Mouse (Mus musculus) heart, embryonic 13.5 days (tissue): ENCODE results near the gene Zfp953. TPM values are rescaled to one million over a fixed set of nuclear protein-coding genes. Genes with fewer than 3 reads are reported as not detected.
"Not testable (repeated sequence)": the region's sequence is repeated elsewhere in the genome, so short reads cannot be mapped to it uniquely, and the experiment has no call there.

ENCODE experiments used
- ATAC-seq: fragments of 200-750 bp; cut with Nextera tagmentation; 2 replicates; pipeline ENCODE4 v1.8.0; 2017; ENCODE audit warnings: moderate TSS enrichment; ENCODE audit not compliant: insufficient number of reproducible peaks, low FRiP score, low TSS enrichment; ENCODE audit errors: extremely low read depth
- H3K27ac ChIP-seq: fragments of 300-500 bp; sonication (generic); replicated peaks from 2 replicates; pipeline ENCODE4 v1.5.1; 2015; ENCODE audit warnings: moderate library complexity, mild to moderate bottlenecking, inconsistent platforms
- H3K27me3 ChIP-seq: fragments of 300-500 bp; sonication (generic); replicated peaks from 2 replicates; pipeline ENCODE4 v1.6.1; 2015; ENCODE audit warnings: mild to moderate bottlenecking, inconsistent platforms
- H3K36me3 ChIP-seq: fragments of 300-500 bp; sonication (generic); 2 replicates; pipeline ENCODE4 v1.6.1; 2015; ENCODE audit warnings: mild to moderate bottlenecking, inconsistent platforms
- H3K4me1 ChIP-seq: fragments of 300-500 bp; sonication (generic); 2 replicates; pipeline ENCODE4 v1.6.1; 2015; ENCODE audit warnings: inconsistent platforms
- H3K4me2 ChIP-seq: fragments of 300-500 bp; sonication (generic); 2 replicates; pipeline ENCODE4 v1.6.1; 2015; ENCODE audit warnings: inconsistent platforms, mild to moderate bottlenecking, moderate library complexity
- H3K4me3 ChIP-seq: fragments of 300-500 bp; sonication (generic); 2 replicates; pipeline ENCODE4 v1.5.1; 2015; ENCODE audit warnings: moderate library complexity, mild to moderate bottlenecking, inconsistent platforms
- H3K9ac ChIP-seq: fragments of 300-500 bp; sonication (generic); 2 replicates; pipeline ENCODE4 v1.6.1; 2015; ENCODE audit warnings: inconsistent platforms, mild to moderate bottlenecking, moderate library complexity
- H3K9me3 ChIP-seq: fragments of 300-500 bp; sonication (generic); 2 replicates; pipeline ENCODE4 v1.6.1; 2016; ENCODE audit warnings: inconsistent platforms
- WGBS: fragments of 180-500 bp; shearing (Covaris S2); methylation state at CpG from one replicate; pipeline ENCODE4 v1.1.7; 2015; ENCODE audit warnings: mixed read lengths; 5-methylcytosine and 5-hydroxymethylcytosine counted together
- polyA plus RNA-seq: library from polyadenylated mRNA; unstranded; fragments of >200 nt; fragmentation: Nextera tagmentation; extraction: Ambion mirVana; gene quantifications from 2 replicates; pipeline ENCODE4 v1.2.1, GENCODE M21; 2015

The Zfp953 gene
- polyA plus RNA-seq: 0.56 and 0.69 TPM in 2 replicates

DNA sequence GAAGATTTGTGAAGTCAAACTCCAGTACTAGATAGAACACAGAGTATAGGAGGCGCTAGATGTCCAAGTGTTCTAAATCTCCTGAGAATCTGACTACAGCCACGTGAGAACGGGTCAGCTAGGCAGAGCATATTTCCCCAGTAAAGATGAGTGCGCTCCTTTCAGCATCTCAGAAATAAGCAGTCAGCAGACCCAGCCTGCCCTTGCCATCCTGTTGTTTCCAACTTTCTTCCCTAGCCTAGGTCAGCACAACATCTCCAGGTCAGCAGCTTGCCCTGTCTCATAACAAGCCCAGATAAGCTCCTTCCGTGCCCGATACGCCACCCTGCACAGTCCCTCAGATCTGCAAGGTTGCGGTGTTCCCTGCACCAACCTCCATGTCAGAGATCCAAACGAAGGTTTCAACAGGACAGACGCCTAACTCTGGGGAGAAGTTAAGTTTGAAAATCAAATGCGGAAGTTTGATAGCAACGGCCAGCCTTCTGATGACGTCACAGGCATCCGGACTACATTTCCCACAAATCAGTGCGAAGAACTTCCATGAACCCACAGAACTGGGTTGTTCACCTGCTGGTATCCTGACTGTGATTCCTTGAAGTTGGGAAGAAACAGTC lies at the start of gene Zfp953, which contains the start of gene Gm28044:
Zfp953 (minus strand) TSS at position 475 of the 614 bp plus-strand sequence.
Gm28044 (minus strand) TSS at position 406 of the 614 bp plus-strand sequence.
- H3K36me3 ChIP-seq: no peaks in the 10 kb centered on the region
- WGBS: under 1% methylated on average over 15 of the region's 15 CpGs
- peak; percentile 76 for ATAC-seq
- H3K9ac ChIP-seq: peak within 1 kb of the TSS; percentile 84
- H3K4me1 ChIP-seq: peaks cover 13% of the 10 kb centered on the region
- peak within 1 kb of the TSS; percentile 55; the same call in 1 of the 2 replicates for H3K27ac ChIP-seq
- H3K27me3 ChIP-seq: no peaks in the 10 kb centered on the region
- peak within 1 kb of the TSS; percentile 71 for H3K4me3 ChIP-seq
- peak within 1 kb of the TSS; percentile 72 for H3K4me2 ChIP-seq
- no peaks in the 10 kb centered on the region for H3K9me3 ChIP-seq

DNA sequence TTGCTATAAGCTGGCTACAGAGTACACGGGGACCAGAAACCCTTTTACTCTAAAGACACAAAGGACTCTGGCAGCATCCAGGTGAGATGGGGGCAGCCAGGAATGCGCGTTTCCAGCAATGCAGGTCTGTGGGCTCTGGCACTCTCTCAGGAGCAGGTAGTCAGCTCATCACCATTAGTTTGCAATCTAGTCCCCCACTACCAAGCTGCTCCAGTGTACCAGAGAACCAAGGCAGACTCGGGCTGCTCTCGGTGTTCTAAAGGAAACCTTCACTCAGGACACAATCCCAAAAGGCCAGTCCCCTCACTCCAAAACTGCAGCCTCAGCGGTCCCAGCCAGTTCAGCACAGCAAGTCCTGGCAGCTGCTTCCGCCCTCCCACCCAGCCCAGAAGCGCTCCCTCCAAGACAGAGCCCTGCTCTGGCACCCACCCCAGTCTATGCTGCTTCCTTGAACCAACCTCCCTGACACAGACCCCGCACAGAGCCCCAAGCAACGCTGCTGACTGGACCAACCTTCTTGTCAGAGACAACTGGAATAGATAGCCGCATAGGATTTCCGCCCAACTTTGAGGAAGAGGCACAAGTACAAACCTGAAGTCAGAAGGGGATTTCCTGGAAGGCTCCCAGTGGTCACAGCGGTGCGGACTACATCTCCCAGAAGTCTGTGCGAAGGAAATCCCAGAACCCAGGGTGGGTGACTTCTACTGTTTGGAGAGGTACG lies 38.9 kb upstream of the Zfp953 start, which contains the start of gene Zfp429:
Zfp429 (minus strand) TSS at position 637 of the 721 bp plus-strand sequence.
- ATAC-seq: peak; percentile 94
- Histone ChIP-seq H3K36me3 (peaks cover 12% of the 10 kb centered on the region), H3K4me3 (peak within 1 kb of the TSS; percentile 76), H3K4me2 (peak within 1 kb of the TSS; percentile 68), H3K9ac (peak within 1 kb of the TSS; percentile 85)
- not testable (repeated sequence) for H3K27me3 ChIP-seq, H3K27ac ChIP-seq, H3K4me1 ChIP-seq, H3K9me3 ChIP-seq
- 6% methylated on average over 16 of the region's 16 CpGs for WGBS

DNA sequence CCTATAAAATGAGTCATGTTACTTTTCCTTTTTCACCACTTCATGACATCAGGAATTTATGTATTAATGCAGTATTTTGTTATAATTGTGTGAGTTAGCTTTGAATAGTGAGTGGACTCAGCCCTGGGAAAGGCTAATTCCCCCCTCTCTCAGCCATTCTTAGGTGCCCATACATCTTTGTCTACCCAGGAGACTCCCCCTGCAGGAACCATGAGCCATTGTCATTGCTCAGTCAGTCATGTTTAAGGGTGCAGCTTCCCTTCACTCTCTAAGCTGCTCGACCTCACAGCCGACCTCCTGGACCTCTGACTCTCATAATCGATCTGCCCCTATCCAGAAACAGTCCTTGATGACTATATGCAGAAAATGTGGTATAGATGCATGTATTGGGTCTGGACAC lies 15.8 kb upstream of the Zfp953 start:
- WGBS: 81% methylated on average over 3 of the region's 3 CpGs

DNA sequence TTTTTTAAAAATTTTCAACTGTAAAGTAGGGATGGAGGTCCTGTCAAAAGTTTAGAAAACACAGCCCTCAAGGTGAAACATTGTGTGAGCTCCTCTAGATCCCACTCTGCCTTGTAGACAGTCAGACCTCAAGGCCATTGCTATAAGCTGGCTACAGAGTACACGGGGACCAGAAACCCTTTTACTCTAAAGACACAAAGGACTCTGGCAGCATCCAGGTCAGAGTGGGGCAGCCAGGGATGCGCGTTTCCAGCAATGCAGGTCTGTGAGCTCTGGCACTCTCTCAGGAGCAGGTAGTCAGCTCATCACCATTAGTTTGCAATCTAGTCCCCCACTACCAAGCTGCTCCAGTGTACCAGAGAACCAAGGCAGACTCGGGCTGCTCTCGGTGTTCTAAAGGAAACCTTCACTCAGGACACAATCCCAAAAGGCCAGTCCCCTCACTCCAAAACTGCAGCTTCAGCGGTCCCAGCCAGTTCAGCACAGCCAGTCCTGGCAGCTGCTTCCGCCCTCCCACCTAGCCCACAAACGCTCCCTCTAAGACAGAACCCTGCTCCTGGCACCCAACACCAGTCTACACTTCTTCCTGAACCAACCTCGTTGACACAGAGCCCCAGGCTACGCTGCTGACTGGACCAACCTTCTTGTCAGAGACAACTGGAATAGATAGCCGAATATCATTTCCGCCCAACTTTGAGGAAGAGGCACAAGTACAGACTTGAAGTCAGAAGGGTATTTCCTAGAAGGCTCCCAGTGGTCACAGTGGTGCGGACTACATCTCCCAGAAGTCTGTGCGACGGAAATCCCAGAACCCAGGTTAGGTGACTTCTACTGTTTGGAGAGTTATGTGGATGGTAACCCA lies 14.9 kb upstream of the Zfp953 start, which contains the start of the genes Gm28041 and Zfp456:
Gm28041 (minus strand) TSS at position 684 of the 862 bp plus-strand sequence.
Zfp456 (minus strand) TSS at position 761 of the 862 bp plus-strand sequence.
- H3K4me1 ChIP-seq, H3K9me3 ChIP-seq, H3K27ac ChIP-seq, H3K27me3 ChIP-seq, H3K36me3 ChIP-seq: not testable (repeated sequence)
- Histone ChIP-seq H3K9ac (peak within 1 kb of the TSS; percentile 70), H3K4me3 (peak within 1 kb of the TSS; percentile 58), H3K4me2 (peak within 1 kb of the TSS; percentile 68)
- peak; percentile 78; the same call in 1 of the 2 replicates for ATAC-seq
- WGBS: 13% methylated on average over 15 of the region's 15 CpGs

More for the DNA sequence above, 15.8 kb upstream of the Zfp953 start:
- not testable (repeated sequence) for H3K4me3 ChIP-seq, H3K27ac ChIP-seq, ATAC-seq, H3K36me3 ChIP-seq, H3K9me3 ChIP-seq, H3K4me2 ChIP-seq, H3K27me3 ChIP-seq, H3K9ac ChIP-seq, H3K4me1 ChIP-seq

DNA sequence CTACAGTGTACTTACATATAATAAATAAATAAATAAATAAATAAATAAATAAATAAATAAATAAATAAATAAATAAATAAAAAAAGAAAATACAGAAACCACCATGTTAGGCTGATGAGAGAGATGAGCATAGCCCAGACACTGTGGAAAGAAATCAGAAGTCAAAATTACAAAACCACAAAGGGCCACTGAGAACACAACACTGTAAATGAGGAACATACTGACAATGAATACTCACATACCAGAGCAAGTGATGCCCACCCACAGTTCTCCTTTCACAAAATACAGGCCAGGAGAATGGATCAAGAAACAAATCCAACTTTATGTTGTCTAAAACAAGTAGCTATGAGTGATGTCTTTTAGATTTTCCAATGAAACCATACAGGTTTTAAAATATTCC lies 8.6 kb downstream of the Zfp953 start:
- H3K4me2 ChIP-seq: no peak overlapping the region
- H3K27ac ChIP-seq: no peak overlapping the region
- peaks cover under 1% of the 10 kb centered on the region; the same call in 1 of the 2 replicates for H3K36me3 ChIP-seq
- no peak overlapping the region for H3K9ac ChIP-seq
- no peaks in the 10 kb centered on the region for H3K9me3 ChIP-seq
- ATAC-seq: no peak
- H3K27me3 ChIP-seq: no peaks in the 10 kb centered on the region
- no peak overlapping the region for H3K4me3 ChIP-seq
- H3K4me1 ChIP-seq: no peaks in the 10 kb centered on the region

DNA sequence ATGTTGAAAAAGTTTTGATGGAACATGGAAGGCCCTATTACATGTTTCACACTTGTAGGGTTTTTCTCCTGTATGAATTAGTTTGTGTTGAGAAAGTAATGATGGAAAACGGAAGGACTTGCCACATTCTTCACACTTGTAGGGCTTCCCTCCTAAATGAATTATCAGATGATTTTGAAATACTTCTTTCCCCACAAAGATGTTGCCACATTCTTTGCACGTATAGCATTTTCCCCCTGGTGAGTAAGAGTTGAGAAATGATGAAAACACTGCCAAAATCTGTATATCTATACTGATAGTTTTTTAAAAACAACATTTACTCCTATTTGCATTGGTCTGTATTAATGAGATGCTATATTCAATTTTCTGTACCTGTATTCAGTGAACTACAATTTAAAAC lies 17.0 kb downstream of the Zfp953 start:
- Histone ChIP-seq H3K27me3 (no peaks in the 10 kb centered on the region), H3K4me1 (no peaks in the 10 kb centered on the region), H3K36me3 (peaks cover 53% of the 10 kb centered on the region), H3K27ac (no peak overlapping the region), H3K9ac (no peak overlapping the region), H3K4me3 (no peak overlapping the region), H3K4me2 (no peak overlapping the region), H3K9me3 (no peaks in the 10 kb centered on the region)
- WGBS: 82% methylated on average over 2 of the region's 2 CpGs
- no peak for ATAC-seq

DNA sequence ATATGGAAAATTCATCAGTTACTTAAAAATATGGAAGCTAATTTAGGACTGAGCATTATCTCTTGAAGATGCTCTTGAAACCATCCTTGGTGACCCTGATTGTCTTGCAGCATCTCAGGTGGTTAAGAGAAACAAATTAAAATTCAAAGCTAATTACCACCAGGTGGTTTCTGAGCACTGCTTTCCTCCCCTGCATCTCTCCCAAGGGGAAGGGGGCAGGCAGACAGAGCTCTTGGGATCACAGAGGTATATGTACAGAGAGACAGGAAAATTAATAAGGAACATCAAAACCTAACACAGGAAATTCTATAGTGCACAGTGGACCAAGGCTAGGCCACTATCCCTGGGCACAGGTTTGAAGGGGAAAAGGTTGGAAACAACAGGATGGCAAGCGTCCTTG lies 27.5 kb downstream of the Zfp953 start:
- H3K4me2 ChIP-seq: peak overlapping the region; percentile 81
- H3K9ac ChIP-seq: peak overlapping the region; percentile 83
- peak overlapping the region; percentile 66 for H3K27ac ChIP-seq
- H3K4me3 ChIP-seq: peak overlapping the region; percentile 67
- ATAC-seq: no peak
- H3K4me1 ChIP-seq: peaks cover 11% of the 10 kb centered on the region
- no peaks in the 10 kb centered on the region for H3K9me3 ChIP-seq
- no peaks in the 10 kb centered on the region for H3K27me3 ChIP-seq
- 59% methylated on average over 1 of the region's 1 CpGs for WGBS
- H3K36me3 ChIP-seq: no peaks in the 10 kb centered on the region

DNA sequence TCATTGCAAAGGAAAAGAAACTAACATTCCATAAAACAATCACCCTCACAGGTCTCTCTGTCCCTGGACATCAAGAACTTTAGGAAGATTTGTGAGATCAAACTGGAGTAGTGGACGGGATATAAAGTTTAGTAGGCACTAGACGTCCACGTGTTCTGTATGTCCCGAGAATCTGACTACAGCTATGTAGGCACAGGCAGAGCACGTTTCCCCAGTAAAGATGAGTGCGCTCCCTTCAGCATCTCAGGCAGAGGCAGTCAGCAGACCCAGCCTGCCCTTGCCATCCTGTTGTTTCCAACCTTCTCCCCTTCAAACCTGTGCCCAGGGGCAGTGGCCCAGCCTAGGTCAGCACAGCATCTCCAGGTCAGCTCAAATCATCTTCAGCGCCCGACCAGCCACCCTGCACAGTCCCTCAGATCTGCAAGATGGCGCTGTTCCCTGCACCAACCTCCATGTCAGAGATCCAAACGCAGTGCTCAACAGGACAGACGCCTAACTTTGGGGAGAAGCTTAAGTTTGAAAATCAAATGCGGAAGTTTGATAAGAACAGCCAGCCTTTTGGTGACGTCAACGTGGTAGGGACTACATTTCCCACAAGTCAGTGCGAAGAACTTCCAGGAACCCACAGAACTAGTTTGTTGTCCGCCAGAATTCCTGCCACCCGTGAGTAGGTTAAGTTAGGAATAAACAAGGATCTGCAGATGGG lies 28.2 kb downstream of the Zfp953 start, which contains the start of gene Zfp595:
Zfp595 (minus strand) TSS at position 552 of the 706 bp plus-strand sequence.
- Histone ChIP-seq H3K9ac (peak within 1 kb of the TSS; percentile 83), H3K4me2 (peak within 1 kb of the TSS; percentile 81), H3K27ac (peak within 1 kb of the TSS; percentile 66), H3K4me1 (peaks cover 11% of the 10 kb centered on the region), H3K36me3 (no peaks in the 10 kb centered on the region), H3K27me3 (no peaks in the 10 kb centered on the region), H3K9me3 (no peaks in the 10 kb centered on the region), H3K4me3 (peak within 1 kb of the TSS; percentile 67)
- WGBS: 13% methylated on average over 17 of the region's 17 CpGs
- peak; percentile 70 for ATAC-seq

DNA sequence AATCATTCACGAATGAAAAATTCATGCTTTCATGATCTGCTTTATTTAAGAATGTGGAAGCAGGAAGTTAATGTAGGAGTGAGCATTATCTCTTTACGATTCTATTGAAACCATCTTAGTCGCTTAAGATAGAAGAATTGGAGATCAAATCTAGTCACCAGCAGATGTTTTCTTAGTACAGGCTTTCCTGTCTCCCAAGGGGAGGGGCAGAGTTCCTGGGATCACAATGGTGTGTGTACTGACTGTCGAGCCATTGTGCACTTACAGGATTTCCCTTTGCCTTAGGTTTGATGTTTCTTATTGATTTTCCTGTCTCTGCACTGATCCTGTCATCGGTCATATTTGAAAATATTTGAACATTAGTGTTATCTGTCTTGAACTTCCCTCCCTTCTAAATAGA lies 53.7 kb downstream of the Zfp953 start:
- Histone ChIP-seq H3K36me3 (no peaks in the 10 kb centered on the region), H3K27me3 (no peaks in the 10 kb centered on the region), H3K4me1 (peaks cover 11% of the 10 kb centered on the region), H3K9ac (peak overlapping the region; percentile 86), H3K27ac (peak overlapping the region; percentile 43; the same call in 1 of the 2 replicates), H3K4me3 (peak overlapping the region; percentile 73), H3K4me2 (peak overlapping the region; percentile 70), H3K9me3 (0 out of 2 replicates have a peak, but pooled peaks cover under 1% of the 10 kb centered on the region)
- no peak; the same call in 1 of the 2 replicates for ATAC-seq
- WGBS: 28% methylated on average over 5 of the region's 5 CpGs

DNA sequence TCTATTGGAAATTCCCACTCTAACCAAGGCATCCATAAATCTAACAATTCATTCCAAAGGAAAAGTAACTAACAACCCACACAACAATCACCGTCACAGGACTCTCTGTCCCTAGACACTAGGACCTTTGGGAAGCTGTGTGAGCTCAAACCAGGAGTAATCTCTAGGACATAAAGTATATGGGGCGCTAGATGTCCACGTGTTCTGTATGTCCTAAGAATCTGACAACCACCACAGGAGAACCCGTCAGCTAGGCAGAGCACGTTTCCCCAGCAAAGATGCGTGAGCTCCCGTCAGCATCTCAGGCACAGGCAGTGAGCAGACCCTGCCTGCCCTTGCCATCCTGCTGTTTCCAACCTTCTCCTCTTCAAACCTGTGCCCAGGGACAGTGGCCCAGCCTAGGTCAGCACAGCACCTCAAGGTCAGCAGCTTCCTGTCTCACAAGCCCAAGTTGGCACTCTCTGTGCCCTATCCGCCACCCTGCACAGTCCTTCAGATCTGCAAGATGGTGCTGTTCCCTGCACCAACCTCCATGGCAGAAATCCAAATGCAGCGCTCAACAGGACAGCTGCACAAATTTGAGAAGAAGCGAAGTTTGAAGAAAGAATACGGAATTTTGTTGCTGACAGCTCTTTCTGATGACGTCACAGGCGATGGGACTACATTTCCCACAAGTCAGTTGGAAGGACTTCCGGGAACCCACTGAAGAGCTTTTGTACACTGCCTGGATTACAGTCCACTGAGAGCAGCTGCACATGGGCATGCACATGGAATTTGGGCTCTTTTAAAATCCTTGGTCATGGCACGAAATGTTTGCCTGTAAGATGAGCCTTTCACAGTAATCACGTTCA lies 54.4 kb downstream of the Zfp953 start, which contains the start of gene Zfp457:
Zfp457 (minus strand) TSS at position 664 of the 851 bp plus-strand sequence.
- peak within 1 kb of the TSS; percentile 86 for H3K9ac ChIP-seq
- 9% methylated on average over 16 of the region's 16 CpGs for WGBS
- no peaks in the 10 kb centered on the region for H3K9me3 ChIP-seq
- peak within 1 kb of the TSS; percentile 70 for H3K4me2 ChIP-seq
- peak; percentile 92 for ATAC-seq
- H3K27ac ChIP-seq: peak within 1 kb of the TSS; percentile 71
- peaks cover 11% of the 10 kb centered on the region for H3K4me1 ChIP-seq
- no peaks in the 10 kb centered on the region for H3K36me3 ChIP-seq
- H3K4me3 ChIP-seq: peak within 1 kb of the TSS; percentile 73
- H3K27me3 ChIP-seq: no peaks in the 10 kb centered on the region
